Mouse (Mus musculus) cortical plate, adult 2 months (tissue): ENCODE data around the gene Fsip1.

Experiments
- CTCF ChIP-seq: fragments of 200-500 bp; IDR thresholded peaks from 2 replicates; pipeline ENCODE4 v1.5.1; 2011; ENCODE audit warnings: mild to moderate bottlenecking, control low read depth, low read length; ENCODE audit not compliant: insufficient read depth; ENCODE audit errors: extremely low read depth
- POLR2A ChIP-seq: fragments of 200-500 bp; IDR thresholded peaks from 2 replicates; pipeline ENCODE4 v1.6.1; 2011; ENCODE audit warnings: mild to moderate bottlenecking, low read length, control low read depth; ENCODE audit not compliant: insufficient read depth; ENCODE audit errors: extremely low read depth

- no peak for TF ChIP-seq CTCF
- TF ChIP-seq POLR2A: no peak
These were observed 130.8 kb downstream of the Fsip1 start for GRCm38 (mm10) chr2:118125943-118126470.
